Mouse (Mus musculus) adrenal gland, postnatal 0 days (tissue): ENCODE results near the gene Ak1. TPM values are rescaled to one million over a fixed set of nuclear protein-coding genes. Genes with fewer than 3 reads are reported as not detected.

Experiments used
- microRNA-seq: library from miRNA; unstranded; fragments of <30 nt; microRNA quantifications from one replicate; pipeline ENCODE4, GENCODE M21; 2016; ENCODE audit warnings: borderline replicate concordance; ENCODE audit not compliant: insufficient number of aligned reads
- polyA plus RNA-seq: library from polyadenylated mRNA; unstranded; fragments of >200 nt; fragmentation: Nextera tagmentation; extraction: Ambion mirVana; gene quantifications from 2 replicates; pipeline ENCODE4 v1.2.1, GENCODE M21; 2015

Ak1 gene
- 41.5 and 46.4 TPM in 2 replicates for polyA plus RNA-seq

GRCm38 (mm10) chr2:32621517-32621859 lies at the start of gene Ak1:
TSS of gene Ak1 (plus strand) at chr2:32621758.

GRCm38 (mm10) chr2:32574497-32574896 lies 47.1 kb upstream of the Ak1 start, which contains the start of gene Pip5kl1:
TSS of gene Pip5kl1 (plus strand) at chr2:32574797.

GRCm38 (mm10) chr2:32575586-32576160 lies 45.9 kb upstream of the Ak1 start, which contains the start of gene 9430097D07Rik:
TSS of gene 9430097D07Rik (minus strand) at chr2:32575684.

GRCm38 (mm10) chr2:32586871-32587351 lies 34.6 kb upstream of the Ak1 start, which contains the start of gene St6galnac4:
TSS of gene St6galnac4 (plus strand) at chr2:32587095.

GRCm38 (mm10) chr2:32599409-32599808 lies 22.1 kb upstream of the Ak1 start, which contains the start of gene St6galnac6:
TSS of gene St6galnac6 (plus strand) at chr2:32599709.

GRCm38 (mm10) chr2:32646379-32647056 lies 25.0 kb downstream of the Ak1 start, which contains the start of gene Eng:
TSS of gene Eng (plus strand) at chr2:32646595.

Small RNA genes lying within 50 kb of the gene (microRNA-seq; reads per million reads assigned to microRNA genes)
- not detected for gene Gm47291
- gene Mir1954 = not detected

Other genes with a start within 250 kb of the Ak1 start
- 120 and 150 TPM in 2 replicates for gene 1110008P14Rik, start 239.8 kb upstream of the Ak1 start, polyA plus RNA-seq
- 23.5 and 39.7 TPM in 2 replicates for gene Lcn2, start 233.5 kb upstream of the Ak1 start, polyA plus RNA-seq
- 35.3 and 40.5 TPM in 2 replicates for gene Ptges2, start 225.9 kb upstream of the Ak1 start, polyA plus RNA-seq
- gene Naif1, start 171.3 kb upstream of the Ak1 start, polyA plus RNA-seq = 3.0 and 4.1 TPM in 2 replicates
- 11.9 and 21.1 TPM in 2 replicates for gene Slc25a25, start 170.3 kb upstream of the Ak1 start, polyA plus RNA-seq
- 12.2 and 13.5 TPM in 2 replicates for gene Fam102a, start 86.4 kb upstream of the Ak1 start, polyA plus RNA-seq
- gene Dpm2, start 50.9 kb upstream of the Ak1 start, polyA plus RNA-seq = 84.7 and 92.7 TPM in 2 replicates
- 0.23 and 0.30 TPM in 2 replicates for gene Pip5kl1, start 47.0 kb upstream of the Ak1 start, polyA plus RNA-seq
- gene 9430097D07Rik, start 46.1 kb upstream of the Ak1 start, polyA plus RNA-seq = 0.14 and 0.32 TPM in 2 replicates
- 10.8 and 12.2 TPM in 2 replicates for gene St6galnac4, start 34.7 kb upstream of the Ak1 start, polyA plus RNA-seq
- gene St6galnac6, start 22.0 kb upstream of the Ak1 start, polyA plus RNA-seq = 21.6 and 31.5 TPM in 2 replicates
- gene Eng, start 24.8 kb downstream of the Ak1 start, polyA plus RNA-seq = 48.8 and 66.6 TPM in 2 replicates
- gene Fpgs, start 82.4 kb downstream of the Ak1 start, polyA plus RNA-seq = 18.9 and 30.7 TPM in 2 replicates
- gene Cdk9, start 91.3 kb downstream of the Ak1 start, polyA plus RNA-seq = 68.7 and 83.3 TPM in 2 replicates
- 23.3 and 23.8 TPM in 2 replicates for gene Sh2d3c, start 99.3 kb downstream of the Ak1 start, polyA plus RNA-seq
- 0.61 and 0.76 TPM in 2 replicates for gene 6330409D20Rik, start 119.3 kb downstream of the Ak1 start, polyA plus RNA-seq
- gene Tor2a, start 135.5 kb downstream of the Ak1 start, polyA plus RNA-seq = 36.1 and 50.2 TPM in 2 replicates
- gene Ttc16, start 153.9 kb downstream of the Ak1 start, polyA plus RNA-seq = 0.07 TPM in 1 of 2 replicates, not detected in the other
- 2.3 and 3.2 TPM in 2 replicates for gene Ptrh1, start 154.0 kb downstream of the Ak1 start, polyA plus RNA-seq
- 0.11 TPM in 1 of 2 replicates, not detected in the other for gene Cfap157, start 162.7 kb downstream of the Ak1 start, polyA plus RNA-seq
- gene Stxbp1, start 225.5 kb downstream of the Ak1 start, polyA plus RNA-seq = 24.2 and 45.3 TPM in 2 replicates